Mouse (Mus musculus): ENCODE results near the gene Rlim. TPM values are rescaled to one million over a fixed set of nuclear protein-coding genes. Genes with fewer than 3 reads are reported as not detected.
A peak's percentile ranks its signal among the peaks of the same experiment; 100 is the strongest.

The Rlim gene
- polyA plus RNA-seq, 1 experiment from 2014 or later, result 39.6 TPM

DNA sequence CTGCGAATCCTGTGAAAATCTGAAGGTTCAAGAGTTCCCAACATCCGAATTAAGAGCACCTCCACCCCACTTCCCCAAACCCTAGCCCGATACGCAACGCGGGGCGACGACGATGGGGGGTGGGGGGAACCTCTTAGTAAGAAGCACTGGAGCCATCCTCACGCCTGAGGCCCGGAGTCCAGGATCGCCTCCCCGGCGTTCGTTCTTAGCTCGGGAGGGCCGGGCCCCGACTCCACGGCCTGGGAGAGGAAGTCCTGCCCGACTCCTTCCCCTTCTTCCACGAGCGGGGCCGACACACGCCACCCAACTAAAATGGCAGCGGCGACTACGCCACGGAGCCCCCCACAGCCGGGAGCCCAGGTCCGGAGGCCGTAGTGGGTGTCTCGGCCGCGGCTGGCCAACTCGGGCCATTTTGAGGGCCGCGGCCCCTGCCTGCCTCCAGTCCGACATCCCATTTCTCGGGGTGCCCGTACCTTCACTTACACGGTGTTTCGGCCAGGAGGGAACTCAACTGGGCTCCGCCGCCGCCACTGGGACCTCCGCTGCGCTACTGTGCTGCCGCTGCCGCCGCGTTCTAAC, 405 bp downstream of the Rlim start:
- Histone ChIP-seq H3K36me3 (peaks cover 10% of the 10 kb centered on the region), H3K4me1 (no peaks in the 10 kb centered on the region), H3K27me3 (peaks cover 19% of the 10 kb centered on the region), H3K27ac (peak overlapping the region; percentile 93), H3K4me2 (replicated peaks) (peak overlapping the region; percentile 61), H3K4me3 (peak overlapping the region; percentile 72), H3K9ac (peak overlapping the region; percentile 85), H3K9me3 (no peaks in the 10 kb centered on the region)
- 16% methylated on average over 51 of the region's 51 CpGs for WGBS
- ATAC-seq (ENCODE audit: low FRiP score, low read depth), result peak; percentile 61

- no peaks in the 10 kb centered on the region for H3K9me3 ChIP-seq
- WGBS, result 11% methylated on average over 12 of the region's 12 CpGs
- no peaks in the 10 kb centered on the region for H3K4me1 ChIP-seq
- H3K4me3 ChIP-seq, result peak overlapping the region; percentile 72
- H3K9ac ChIP-seq, result peak overlapping the region; percentile 85
- peaks cover 17% of the 10 kb centered on the region for H3K27me3 ChIP-seq
- H3K4me2 ChIP-seq (replicated peaks), result peak overlapping the region; percentile 61
- peak overlapping the region; percentile 93 for H3K27ac ChIP-seq
- H3K36me3 ChIP-seq, result peaks cover 10% of the 10 kb centered on the region
- ATAC-seq (ENCODE audit: low FRiP score, low read depth), result no peak
These were observed 1.0 kb downstream of the Rlim start for GRCm38 (mm10) chrX:103980036-103980435.

DNA sequence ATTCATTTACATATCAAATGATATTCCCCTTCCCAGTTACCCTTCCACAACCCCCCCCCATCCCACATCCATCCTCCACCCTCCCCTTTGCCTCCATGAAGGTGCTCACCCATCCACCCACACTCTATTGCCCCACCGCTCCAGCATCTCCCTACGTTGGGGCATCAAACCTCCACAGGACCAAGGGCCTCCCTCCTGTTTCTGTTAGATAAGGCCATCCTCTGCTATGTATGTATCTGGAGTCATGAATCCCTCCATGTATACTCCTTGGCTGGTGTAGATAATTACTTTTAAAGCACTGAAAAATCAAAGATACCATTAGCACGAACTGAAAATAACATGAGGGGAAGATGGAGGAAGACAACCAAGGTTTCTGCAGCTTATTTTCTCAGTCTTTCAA, 41.4 kb downstream of the Rlim start:
- peaks cover 23% of the 10 kb centered on the region for H3K27me3 ChIP-seq
- ATAC-seq (ENCODE audit: low FRiP score, low read depth), result no peak
- H3K4me1 ChIP-seq, result no peaks in the 10 kb centered on the region
- no peak overlapping the region for H3K9ac ChIP-seq
- H3K4me3 ChIP-seq, result no peak overlapping the region
- WGBS, result 95% methylated on average over 3 of the region's 3 CpGs
- H3K36me3 ChIP-seq, result no peaks in the 10 kb centered on the region
- H3K4me2 ChIP-seq (replicated peaks), result no peak overlapping the region
- H3K9me3 ChIP-seq, result no peaks in the 10 kb centered on the region
- no peak overlapping the region for H3K27ac ChIP-seq

DNA sequence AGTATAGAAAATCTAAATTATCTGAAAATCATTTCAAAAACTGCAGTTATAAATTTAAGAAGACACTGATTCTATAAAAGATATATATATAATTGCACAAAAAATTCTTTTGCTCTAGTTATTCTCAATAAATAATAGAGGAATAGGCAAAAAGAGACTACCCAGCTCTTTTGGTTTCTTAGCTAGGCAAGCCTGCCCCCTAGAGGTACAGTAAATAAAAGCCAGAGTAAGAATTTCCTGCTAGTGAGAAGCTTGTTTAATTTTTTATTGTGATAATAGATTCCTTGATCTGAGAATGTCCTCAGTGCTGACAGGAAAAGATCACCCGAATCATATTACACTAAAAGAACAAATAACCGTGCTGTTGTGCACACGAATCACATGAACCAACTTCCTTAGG, 43.8 kb downstream of the Rlim start:
- H3K9ac ChIP-seq, result no peak overlapping the region
- no peak overlapping the region for H3K4me2 ChIP-seq (replicated peaks)
- no peak overlapping the region for H3K4me3 ChIP-seq
- no peaks in the 10 kb centered on the region for H3K36me3 ChIP-seq
- WGBS, result 21% methylated on average over 3 of the region's 3 CpGs
- H3K9me3 ChIP-seq, result no peaks in the 10 kb centered on the region
- H3K4me1 ChIP-seq, result no peaks in the 10 kb centered on the region
- no peak overlapping the region for H3K27ac ChIP-seq
- peaks cover 18% of the 10 kb centered on the region for H3K27me3 ChIP-seq
- no peak for ATAC-seq (ENCODE audit: low FRiP score, low read depth)

DNA sequence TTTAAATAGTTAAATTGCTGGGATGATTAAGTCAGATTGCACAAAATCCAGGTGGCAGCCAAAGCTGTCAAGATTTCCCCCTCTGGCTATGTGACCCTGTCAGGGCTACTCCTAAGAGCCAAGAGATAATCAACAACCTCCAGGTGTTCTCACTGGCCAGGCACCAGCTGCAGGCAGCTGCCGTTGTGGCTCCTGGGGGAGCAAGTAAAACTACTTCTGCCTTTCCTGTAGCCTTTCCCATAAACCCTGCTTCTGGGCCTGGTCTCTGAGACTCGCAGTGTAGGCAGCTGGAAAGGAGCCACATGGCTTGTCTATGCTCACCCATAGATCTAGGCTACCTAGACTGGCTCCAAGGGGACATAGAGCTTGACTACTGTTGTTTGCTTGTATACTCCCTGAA, 58.6 kb downstream of the Rlim start:
- Histone ChIP-seq H3K9me3 (no peaks in the 10 kb centered on the region), H3K36me3 (no peaks in the 10 kb centered on the region), H3K4me2 (replicated peaks) (no peak overlapping the region), H3K27me3 (peaks cover 28% of the 10 kb centered on the region), H3K9ac (no peak overlapping the region), H3K4me3 (no peak overlapping the region), H3K27ac (no peak overlapping the region), H3K4me1 (no peaks in the 10 kb centered on the region)
- WGBS, result 28% methylated on average over 2 of the region's 2 CpGs
- ATAC-seq (ENCODE audit: low FRiP score, low read depth), result peak; percentile 61

DNA sequence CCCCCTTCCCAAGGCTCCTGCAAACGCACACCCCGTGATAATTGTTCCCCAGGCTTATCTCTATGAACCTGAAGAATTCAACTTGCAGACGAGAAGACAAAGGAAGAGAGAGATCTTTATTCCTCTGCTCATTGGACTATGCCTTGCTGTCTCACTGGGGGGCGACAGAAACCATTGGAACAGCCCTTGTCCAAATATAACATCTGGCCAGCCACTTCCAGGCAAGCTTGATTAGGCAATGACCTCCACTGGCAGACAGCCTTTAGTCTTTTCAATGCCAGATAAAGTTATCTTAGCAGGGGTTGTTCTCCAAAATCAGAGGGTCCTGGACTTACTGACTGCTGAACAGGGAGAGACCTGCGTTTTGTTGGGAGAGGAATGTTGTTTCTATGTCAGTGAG, 62.1 kb downstream of the Rlim start:
- 51% methylated on average over 5 of the region's 5 CpGs for WGBS
- no peak overlapping the region for H3K4me3 ChIP-seq
- H3K9me3 ChIP-seq, result no peaks in the 10 kb centered on the region
- no peak for ATAC-seq (ENCODE audit: low FRiP score, low read depth)
- H3K36me3 ChIP-seq, result no peaks in the 10 kb centered on the region
- H3K9ac ChIP-seq, result no peak overlapping the region
- no peaks in the 10 kb centered on the region for H3K4me1 ChIP-seq
- peaks cover 43% of the 10 kb centered on the region for H3K27me3 ChIP-seq
- H3K4me2 ChIP-seq (replicated peaks), result no peak overlapping the region
- H3K27ac ChIP-seq, result no peak overlapping the region

GRCm38 (mm10) chrX:103914790-103915189, 66.3 kb downstream of the Rlim start:
- H3K4me3 ChIP-seq, result no peak overlapping the region
- ATAC-seq (ENCODE audit: low FRiP score, low read depth), result no peak
- H3K27ac ChIP-seq, result no peak overlapping the region
- H3K4me1 ChIP-seq, result no peaks in the 10 kb centered on the region
- WGBS, result 11% methylated on average over 3 of the region's 3 CpGs
- no peaks in the 10 kb centered on the region for H3K36me3 ChIP-seq
- peaks cover 43% of the 10 kb centered on the region for H3K27me3 ChIP-seq
- no peaks in the 10 kb centered on the region for H3K9me3 ChIP-seq
- H3K4me2 ChIP-seq (replicated peaks), result no peak overlapping the region
- no peak overlapping the region for H3K9ac ChIP-seq

Other genes starting within 250 kb of the Rlim start
- 27.0 and 29.2 TPM in 2 replicates for gene Slc16a2, start 159.3 kb downstream of the Rlim start, polyA plus RNA-seq (2015; fragmentation: Nextera tagmentation; extraction: Ambion mirVana)
- gene Nexmif, start 219.9 kb upstream of the Rlim start, polyA plus RNA-seq (2015; fragmentation: Nextera tagmentation; extraction: Ambion mirVana), result 4.0 TPM in 2 replicates